Mouse (Mus musculus) left cerebral cortex, postnatal 10 days (tissue): ENCODE data around the gene Acot5. TPM values are rescaled to one million over a fixed set of nuclear protein-coding genes. Genes with fewer than 3 reads are reported as not detected.
"Not testable (repeated sequence)": the region's sequence is repeated elsewhere in the genome, so short reads cannot be mapped to it uniquely, and the experiment has no call there.

ENCODE experiments used
- DNase-seq, 2 experiments: peaks; one replicate each; pipeline ENCODE4 v3.0.0; 2021 to 2022; ENCODE audit warnings: low spot score in 2 of 2, mixed read lengths in 1 of 2; ENCODE audit errors: extremely low spot score in 1 of 2
- intact Hi-C: fragments of 180-260 bp; cut with DNase I; formaldehyde crosslinking; loops from one replicate; pipeline ENCODE4 v1.15.1; 2025
- total RNA-seq, 2 experiments: library from RNA; stranded (reverse); gene quantifications; 2 replicates each; pipeline ENCODE4 v1.2.3; 2021

The Acot5 gene
- total RNA-seq, 2 experiments from 2014 or later, result 3.6 to 3.9 TPM

GRCm38 (mm10) chr12:84053173-84053572 is 16.0 kb upstream of the Acot5 start:
- no peak for DNase-seq
- intact Hi-C loops, result loop anchor here (10.0 kb wide), 1 partner anchor 338 kb away; no protein-coding TSS in a partner anchor

GRCm38 (mm10) chr12:84053679-84054391 is 15.3 kb upstream of the Acot5 start:
- intact Hi-C loops, result loop anchor here (10.0 kb wide), 1 partner anchor 339 kb away; no protein-coding TSS in a partner anchor
- DNase-seq, result peak in 1 of 2 experiments; percentile 35

GRCm38 (mm10) chr12:84060946-84061345 is 8.2 kb upstream of the Acot5 start:
- no peak for DNase-seq
- intact Hi-C loops, result no loop called here

- no peak for DNase-seq
- intact Hi-C loops, result no loop called here
These were observed 6.8 kb upstream of the Acot5 start for GRCm38 (mm10) chr12:84062336-84062735.

- no peak for DNase-seq
- intact Hi-C loops, result no loop called here
These were observed 5.9 kb upstream of the Acot5 start for GRCm38 (mm10) chr12:84063228-84063627.

- intact Hi-C loops, result no loop called here
- DNase-seq, result no peak
These were observed 5.3 kb upstream of the Acot5 start for GRCm38 (mm10) chr12:84063833-84064232.

GRCm38 (mm10) chr12:84064621-84065020 is 4.5 kb upstream of the Acot5 start:
- intact Hi-C loops, result no loop called here
- no peak for DNase-seq

GRCm38 (mm10) chr12:84067752-84068151 is 1.4 kb upstream of the Acot5 start:
- no peak for DNase-seq
- intact Hi-C loops, result no loop called here

GRCm38 (mm10) chr12:84068296-84068695 is 829 bp upstream of the Acot5 start:
- no peak for DNase-seq
- intact Hi-C loops, result no loop called here

GRCm38 (mm10) chr12:84069582-84069981 is 457 bp downstream of the Acot5 start:
- peak in 1 of 2 experiments; percentile 58 for DNase-seq
- intact Hi-C loops, result not testable (repeated sequence)

GRCm38 (mm10) chr12:84071696-84072095 is 2.6 kb downstream of the Acot5 start:
- intact Hi-C loops, result no loop called here
- DNase-seq, result peak in 1 of 2 experiments; percentile 27

- intact Hi-C loops, result no loop called here
- no peak for DNase-seq
These were observed 8.4 kb downstream of the Acot5 start for GRCm38 (mm10) chr12:84077371-84077990.

GRCm38 (mm10) chr12:84083842-84084241 is 14.7 kb downstream of the Acot5 start:
- no peak for DNase-seq
- intact Hi-C loops, result no loop called here

GRCm38 (mm10) chr12:84084581-84084980 is 15.5 kb downstream of the Acot5 start:
- intact Hi-C loops, result no loop called here
- no peak for DNase-seq

GRCm38 (mm10) chr12:84094666-84095065 is 25.5 kb downstream of the Acot5 start:
- DNase-seq, intact Hi-C loops: not testable (repeated sequence)

- intact Hi-C loops, result no loop called here
- DNase-seq, result no peak
These were observed 30.5 kb downstream of the Acot5 start for GRCm38 (mm10) chr12:84099605-84100004.

- no peak for DNase-seq
- intact Hi-C loops, result no loop called here
These were observed 30.9 kb downstream of the Acot5 start for GRCm38 (mm10) chr12:84100071-84100470.

- intact Hi-C loops, result not testable (repeated sequence)
- peak; percentile 9 to 63 for DNase-seq
These were observed 31.7 kb downstream of the Acot5 start, which contains the start of gene Acot6 for GRCm38 (mm10) chr12:84100604-84101492. Gene Acot6, plus strand, starts transcription at chr12:84100654.

- intact Hi-C loops, result no loop called here
These were observed 32.3 kb downstream of the Acot5 start for GRCm38 (mm10) chr12:84101493-84101845.

More at GRCm38 (mm10) chr12:84101493-84101845, 32.3 kb downstream of the Acot5 start:
- DNase-seq, result no peak
